Mouse (Mus musculus): Measurements from ENCODE around the gene Ankrd65. TPM values are rescaled to one million over a fixed set of nuclear protein-coding genes. Genes with fewer than 3 reads are reported as not detected.

Gene Ankrd65
- polyA plus RNA-seq, 1 experiment from 2014 or later, result 0.32 TPM

DNA sequence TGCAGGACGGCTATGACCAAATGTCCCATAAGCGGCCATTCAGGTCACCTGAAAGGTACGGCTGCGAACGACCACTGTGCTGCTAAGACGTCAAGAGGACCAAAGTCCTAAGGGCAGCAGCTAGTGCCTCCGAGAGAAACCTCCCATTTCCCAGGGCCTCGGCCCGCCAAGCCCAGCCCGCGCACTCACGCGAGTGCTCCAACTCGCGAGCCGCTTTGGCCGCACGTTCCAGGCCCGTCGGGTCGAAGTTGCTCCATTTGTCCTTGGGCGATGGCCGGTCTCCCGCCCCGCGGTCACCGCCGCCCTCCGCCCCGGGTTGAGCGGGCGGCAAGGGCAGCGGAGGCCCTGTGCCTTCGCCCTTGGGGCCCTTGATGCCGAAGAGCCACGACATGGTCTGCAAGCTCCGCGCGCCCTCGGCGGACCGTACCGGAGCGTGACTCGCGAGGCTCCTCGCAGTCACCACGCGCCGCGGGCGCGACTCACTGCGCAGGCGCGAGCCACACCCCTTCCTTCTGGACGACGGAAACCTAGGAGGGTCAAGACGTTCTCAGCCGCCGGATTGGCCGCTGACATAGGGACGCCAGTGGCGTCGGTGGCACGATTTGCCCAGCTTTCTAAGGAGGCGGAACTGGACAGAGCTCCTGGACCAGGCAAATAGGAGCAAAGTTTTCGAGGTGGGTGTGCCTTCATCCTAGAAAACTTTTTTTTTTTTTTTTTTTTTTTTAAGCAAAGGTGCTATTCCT lies 29.5 kb upstream of the Ankrd65 start, which contains the start of gene Atad3a:
Gene Atad3a (minus strand): TSS at position 481 of the 743 bp plus-strand sequence.
- no peaks in the 10 kb centered on the region for H3K27me3 ChIP-seq (ENCODE audit: insufficient read depth, low read length)
- peak within 1 kb of the TSS; percentile 85 for H3K4me3 ChIP-seq (ENCODE audit: low read length)
- H3K36me3 ChIP-seq (ENCODE audit: insufficient read depth, low read length), result peaks cover 16% of the 10 kb centered on the region
- peak; percentile 98 for ATAC-seq (ENCODE audit: low FRiP score, low TSS enrichment)
- H3K27ac ChIP-seq (ENCODE audit: low read length), result peak within 1 kb of the TSS; percentile 64
- WGBS, result under 1% methylated on average over 65 of the region's 68 CpGs
- peak within 1 kb of the TSS; percentile 85 for H3K9ac ChIP-seq (replicated peaks; ENCODE audit: low read length)
- peak within 1 kb of the TSS; percentile 87 for H3K4me2 ChIP-seq (replicated peaks; ENCODE audit: low read depth, low read length)
- peaks cover 23% of the 10 kb centered on the region for H3K4me1 ChIP-seq (ENCODE audit: insufficient read depth, low read length)
- H3K9me3 ChIP-seq (ENCODE audit: low read length), result no peaks in the 10 kb centered on the region

DNA sequence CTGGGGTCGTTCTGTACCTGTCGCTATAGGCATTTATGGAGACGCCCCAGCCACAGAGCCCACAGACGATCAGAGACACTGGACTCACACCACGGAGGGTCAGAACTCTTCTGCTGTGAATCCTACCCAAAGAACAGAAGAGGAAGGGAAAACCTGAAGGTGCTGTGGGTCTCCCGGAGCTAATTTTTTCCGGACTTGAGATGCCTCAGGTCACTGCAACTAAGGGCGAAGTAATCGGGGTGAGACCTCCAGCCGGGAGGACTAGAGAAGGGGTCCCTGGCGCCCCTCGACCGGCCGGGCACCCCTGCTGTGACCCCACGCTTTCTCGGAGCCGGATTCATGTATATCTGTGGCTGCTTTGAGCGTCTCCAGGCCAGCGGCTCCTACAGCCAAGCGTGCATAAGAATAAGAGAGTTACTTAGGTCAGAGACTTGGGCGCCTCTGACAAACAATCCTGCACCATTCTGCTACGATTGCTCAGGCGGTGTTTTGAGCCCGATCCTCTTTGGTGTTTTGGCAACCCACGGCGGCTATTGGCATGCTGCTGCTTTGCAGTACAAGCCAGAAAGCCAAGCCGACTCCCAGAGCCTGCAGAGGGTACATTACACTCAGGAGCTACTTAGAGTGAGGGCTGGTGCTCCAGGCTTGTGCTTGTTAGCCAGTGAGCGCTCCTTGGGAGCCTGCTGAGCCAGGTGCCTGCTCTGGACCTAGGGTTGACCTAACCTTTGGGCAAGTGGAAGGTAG lies 28.7 kb upstream of the Ankrd65 start:
- peak overlapping the region; percentile 85 for H3K4me3 ChIP-seq (ENCODE audit: low read length)
- ATAC-seq (ENCODE audit: low FRiP score, low TSS enrichment), result no peak
- peak overlapping the region; percentile 85 for H3K9ac ChIP-seq (replicated peaks; ENCODE audit: low read length)
- H3K4me1 ChIP-seq (ENCODE audit: insufficient read depth, low read length), result peaks cover 23% of the 10 kb centered on the region
- H3K36me3 ChIP-seq (ENCODE audit: insufficient read depth, low read length), result peaks cover 8% of the 10 kb centered on the region; the same call in 1 of the 2 replicates
- WGBS, result 2% methylated on average over 28 of the region's 28 CpGs
- peak overlapping the region; percentile 64 for H3K27ac ChIP-seq (ENCODE audit: low read length)
- no peaks in the 10 kb centered on the region for H3K9me3 ChIP-seq (ENCODE audit: low read length)
- no peaks in the 10 kb centered on the region for H3K27me3 ChIP-seq (ENCODE audit: insufficient read depth, low read length)
- H3K4me2 ChIP-seq (replicated peaks; ENCODE audit: low read depth, low read length), result peak overlapping the region; percentile 87

DNA sequence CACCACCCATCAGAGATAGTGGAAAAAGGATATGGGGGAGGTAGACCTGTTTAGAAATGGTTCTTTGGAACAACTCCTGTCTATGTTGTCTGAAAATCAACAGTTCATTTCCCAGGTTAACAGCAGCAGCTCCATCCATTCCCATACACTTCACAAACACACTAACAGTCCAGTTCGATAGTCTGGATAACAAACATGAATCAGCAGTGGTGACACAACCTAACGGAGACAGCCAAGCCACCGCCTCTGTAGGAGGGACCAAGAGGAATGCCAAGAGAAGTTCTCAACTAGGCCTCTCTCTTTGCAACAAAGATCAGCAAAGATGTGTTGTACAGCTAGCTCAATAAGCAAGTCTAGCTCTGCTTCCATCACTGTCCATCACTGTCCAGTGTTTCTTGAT lies 27.9 kb upstream of the Ankrd65 start:
- WGBS, result 87% methylated on average over 3 of the region's 3 CpGs
- Histone ChIP-seq H3K4me2 (replicated peaks; ENCODE audit: low read depth, low read length) (no peak overlapping the region), H3K4me1 (ENCODE audit: insufficient read depth, low read length) (peaks cover 23% of the 10 kb centered on the region)

DNA sequence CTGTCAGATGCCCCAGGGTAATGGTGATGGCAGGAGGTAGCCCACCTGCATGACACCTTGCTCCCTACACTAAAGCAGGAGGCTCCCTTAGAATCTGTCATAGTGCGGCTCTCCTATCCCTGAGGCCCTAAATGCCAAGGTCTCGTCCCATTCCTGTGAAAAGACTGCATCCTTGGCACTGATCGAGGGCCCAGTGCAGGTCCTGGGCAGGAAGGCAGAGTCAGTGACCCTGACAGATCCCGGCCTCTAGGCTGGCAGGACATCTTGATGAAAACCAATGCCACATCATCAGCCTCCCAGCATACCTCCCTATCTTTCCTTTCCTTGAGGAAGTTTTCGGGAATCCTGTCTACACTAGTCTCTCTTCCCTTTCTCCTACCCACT lies 20.8 kb upstream of the Ankrd65 start:
- H3K27ac ChIP-seq (ENCODE audit: low read length), result no peak overlapping the region
- H3K9me3 ChIP-seq (ENCODE audit: low read length), result no peaks in the 10 kb centered on the region
- 54% methylated on average over 5 of the region's 5 CpGs for WGBS
- H3K4me1 ChIP-seq (ENCODE audit: insufficient read depth, low read length), result peaks cover 16% of the 10 kb centered on the region
- peak overlapping the region; percentile 53 for H3K4me3 ChIP-seq (ENCODE audit: low read length)
- H3K4me2 ChIP-seq (replicated peaks; ENCODE audit: low read depth, low read length), result peak overlapping the region; percentile 65
- peak overlapping the region; percentile 75 for H3K9ac ChIP-seq (replicated peaks; ENCODE audit: low read length)
- ATAC-seq (ENCODE audit: low FRiP score, low TSS enrichment), result no peak
- H3K36me3 ChIP-seq (ENCODE audit: insufficient read depth, low read length), result no peaks in the 10 kb centered on the region
- peaks cover 5% of the 10 kb centered on the region; the same call in 1 of the 2 replicates for H3K27me3 ChIP-seq (ENCODE audit: insufficient read depth, low read length)

More for the DNA sequence above, 27.9 kb upstream of the Ankrd65 start:
- H3K36me3 ChIP-seq (ENCODE audit: insufficient read depth, low read length), result 0 out of 2 replicates have a peak, but pooled peaks cover under 1% of the 10 kb centered on the region
- no peaks in the 10 kb centered on the region for H3K27me3 ChIP-seq (ENCODE audit: insufficient read depth, low read length)
- H3K4me3 ChIP-seq (ENCODE audit: low read length), result no peak overlapping the region
- ATAC-seq (ENCODE audit: low FRiP score, low TSS enrichment), result no peak
- H3K9ac ChIP-seq (replicated peaks; ENCODE audit: low read length), result no peak overlapping the region
- H3K9me3 ChIP-seq (ENCODE audit: low read length), result no peaks in the 10 kb centered on the region
- H3K27ac ChIP-seq (ENCODE audit: low read length), result no peak overlapping the region

DNA sequence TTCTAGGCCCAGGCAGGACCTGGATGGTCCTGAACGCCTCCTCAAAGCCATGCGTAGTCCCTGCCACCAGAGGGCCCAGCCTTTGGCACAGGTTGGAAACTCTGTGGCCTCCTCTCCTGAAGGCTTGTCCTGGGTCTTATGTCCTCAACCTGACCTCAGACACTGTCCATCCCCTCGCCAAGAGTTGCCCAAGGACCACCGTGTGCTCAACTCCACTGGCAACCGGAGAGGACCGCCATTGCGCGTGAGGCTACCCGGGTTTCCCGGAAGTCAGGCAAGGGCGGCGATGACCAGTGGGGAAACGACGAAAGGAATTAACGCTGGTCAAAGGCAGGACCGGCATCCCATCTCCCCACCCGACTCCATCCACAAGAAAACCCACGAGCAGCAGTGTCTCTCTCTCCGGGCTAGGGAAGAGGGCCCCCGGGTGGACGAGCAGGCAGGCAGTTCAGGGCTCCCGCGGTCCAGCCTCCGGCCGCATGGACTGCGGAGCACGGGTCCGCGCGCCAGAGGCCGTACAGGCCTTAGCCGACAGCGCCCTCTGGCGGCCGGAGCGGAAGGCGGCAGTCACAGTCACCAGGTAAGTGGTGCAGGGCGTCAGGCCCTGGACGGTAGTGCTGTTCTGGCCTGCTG lies 20.2 kb upstream of the Ankrd65 start:
- H3K9ac ChIP-seq (replicated peaks; ENCODE audit: low read length), result peak overlapping the region; percentile 75

DNA sequence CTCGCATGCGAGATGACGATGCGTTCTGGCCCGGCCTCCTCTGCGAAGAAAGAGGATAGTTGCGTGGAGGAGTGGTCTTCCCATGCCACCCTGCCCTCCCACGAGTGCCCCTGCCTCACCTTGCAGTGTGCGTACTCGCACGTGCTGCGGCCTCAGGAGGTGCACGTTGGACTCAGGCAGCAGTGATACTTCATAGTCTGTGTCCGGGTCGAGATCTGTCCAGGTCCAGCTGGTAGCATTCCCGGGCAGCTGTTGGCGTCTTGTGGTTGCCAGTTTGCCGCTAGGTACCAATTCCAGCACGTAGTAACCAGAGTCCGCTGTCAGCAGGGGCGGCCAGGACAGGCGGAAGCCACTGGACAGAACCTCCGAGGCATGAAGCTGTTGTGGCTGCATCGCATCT lies 19.6 kb upstream of the Ankrd65 start:
- H3K36me3 ChIP-seq (ENCODE audit: insufficient read depth, low read length), result no peaks in the 10 kb centered on the region
- peak; percentile 14 for ATAC-seq (ENCODE audit: low FRiP score, low TSS enrichment)
- H3K4me3 ChIP-seq (ENCODE audit: low read length), result peak overlapping the region; percentile 53
- H3K4me1 ChIP-seq (ENCODE audit: insufficient read depth, low read length), result peaks cover 26% of the 10 kb centered on the region
- WGBS, result 36% methylated on average over 24 of the region's 24 CpGs
- H3K9ac ChIP-seq (replicated peaks; ENCODE audit: low read length), result peak overlapping the region; percentile 75
- peaks cover 5% of the 10 kb centered on the region; the same call in 1 of the 2 replicates for H3K27me3 ChIP-seq (ENCODE audit: insufficient read depth, low read length)
- H3K9me3 ChIP-seq (ENCODE audit: low read length), result no peaks in the 10 kb centered on the region
- peak overlapping the region; percentile 65 for H3K4me2 ChIP-seq (replicated peaks; ENCODE audit: low read depth, low read length)
- no peak overlapping the region for H3K27ac ChIP-seq (ENCODE audit: low read length)

More for the DNA sequence above, 20.2 kb upstream of the Ankrd65 start:
- Histone ChIP-seq H3K27me3 (ENCODE audit: insufficient read depth, low read length) (peaks cover 5% of the 10 kb centered on the region; the same call in 1 of the 2 replicates), H3K4me1 (ENCODE audit: insufficient read depth, low read length) (peaks cover 21% of the 10 kb centered on the region), H3K4me2 (replicated peaks; ENCODE audit: low read depth, low read length) (peak overlapping the region; percentile 65), H3K27ac (ENCODE audit: low read length) (peak overlapping the region; percentile 48), H3K36me3 (ENCODE audit: insufficient read depth, low read length) (no peaks in the 10 kb centered on the region), H3K4me3 (ENCODE audit: low read length) (peak overlapping the region; percentile 53), H3K9me3 (ENCODE audit: low read length) (no peaks in the 10 kb centered on the region)
- WGBS, result under 1% methylated on average over 39 of the region's 39 CpGs
- ATAC-seq (ENCODE audit: low FRiP score, low TSS enrichment), result peak; percentile 89

DNA sequence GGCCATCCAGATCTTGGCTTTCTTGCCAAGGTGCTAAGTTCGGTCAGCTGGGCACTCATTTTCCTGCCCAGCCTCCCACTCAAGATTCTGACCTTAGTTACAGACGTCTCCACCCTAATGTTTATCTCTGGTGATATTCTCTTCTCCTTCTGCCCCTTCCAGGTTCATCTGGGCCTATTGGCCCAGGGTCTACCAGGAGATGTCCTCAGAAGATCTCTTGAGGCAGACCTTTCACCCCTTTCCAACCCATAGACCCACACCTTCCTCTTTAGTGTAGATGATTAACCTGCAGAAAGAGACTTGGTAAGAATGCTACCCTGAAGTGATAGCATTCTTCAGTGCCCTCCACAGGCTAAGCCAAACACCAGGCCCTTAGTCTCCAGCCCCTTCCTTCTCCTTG lies 18.5 kb upstream of the Ankrd65 start:
- Histone ChIP-seq H3K27me3 (ENCODE audit: insufficient read depth, low read length) (peaks cover 5% of the 10 kb centered on the region; the same call in 1 of the 2 replicates), H3K4me2 (replicated peaks; ENCODE audit: low read depth, low read length) (no peak overlapping the region), H3K27ac (ENCODE audit: low read length) (no peak overlapping the region), H3K36me3 (ENCODE audit: insufficient read depth, low read length) (no peaks in the 10 kb centered on the region), H3K4me3 (ENCODE audit: low read length) (no peak overlapping the region), H3K9ac (replicated peaks; ENCODE audit: low read length) (no peak overlapping the region), H3K4me1 (ENCODE audit: insufficient read depth, low read length) (peaks cover 29% of the 10 kb centered on the region), H3K9me3 (ENCODE audit: low read length) (no peaks in the 10 kb centered on the region)
- ATAC-seq (ENCODE audit: low FRiP score, low TSS enrichment), result no peak
- WGBS, result 64% methylated on average over 2 of the region's 2 CpGs

DNA sequence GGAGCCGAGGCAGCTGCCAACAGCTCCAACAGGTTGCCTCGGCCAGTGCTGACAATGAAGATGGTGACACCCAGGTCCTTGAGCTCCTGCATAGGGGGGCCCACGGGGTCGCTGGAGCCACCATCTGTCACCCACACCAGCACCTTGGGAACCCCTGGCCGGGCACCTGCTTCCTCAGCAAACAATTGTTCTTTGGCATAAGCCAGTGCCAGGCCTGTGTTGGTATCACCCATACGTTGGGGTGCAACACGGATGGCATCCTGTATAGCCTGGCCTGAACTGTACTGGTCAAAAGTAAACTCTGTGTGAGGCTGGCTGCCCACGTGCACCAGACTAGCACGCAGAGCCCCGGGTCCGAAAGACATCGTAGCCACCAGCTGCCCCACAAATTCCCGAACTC lies 17.5 kb upstream of the Ankrd65 start:
- Histone ChIP-seq H3K4me1 (ENCODE audit: insufficient read depth, low read length) (peaks cover 32% of the 10 kb centered on the region), H3K9ac (replicated peaks; ENCODE audit: low read length) (no peak overlapping the region), H3K4me3 (ENCODE audit: low read length) (no peak overlapping the region), H3K36me3 (ENCODE audit: insufficient read depth, low read length) (no peaks in the 10 kb centered on the region), H3K9me3 (ENCODE audit: low read length) (no peaks in the 10 kb centered on the region), H3K27ac (ENCODE audit: low read length) (no peak overlapping the region), H3K4me2 (replicated peaks; ENCODE audit: low read depth, low read length) (no peak overlapping the region), H3K27me3 (ENCODE audit: insufficient read depth, low read length) (peaks cover 5% of the 10 kb centered on the region; the same call in 1 of the 2 replicates)
- ATAC-seq (ENCODE audit: low FRiP score, low TSS enrichment), result no peak
- 87% methylated on average over 13 of the region's 13 CpGs for WGBS

DNA sequence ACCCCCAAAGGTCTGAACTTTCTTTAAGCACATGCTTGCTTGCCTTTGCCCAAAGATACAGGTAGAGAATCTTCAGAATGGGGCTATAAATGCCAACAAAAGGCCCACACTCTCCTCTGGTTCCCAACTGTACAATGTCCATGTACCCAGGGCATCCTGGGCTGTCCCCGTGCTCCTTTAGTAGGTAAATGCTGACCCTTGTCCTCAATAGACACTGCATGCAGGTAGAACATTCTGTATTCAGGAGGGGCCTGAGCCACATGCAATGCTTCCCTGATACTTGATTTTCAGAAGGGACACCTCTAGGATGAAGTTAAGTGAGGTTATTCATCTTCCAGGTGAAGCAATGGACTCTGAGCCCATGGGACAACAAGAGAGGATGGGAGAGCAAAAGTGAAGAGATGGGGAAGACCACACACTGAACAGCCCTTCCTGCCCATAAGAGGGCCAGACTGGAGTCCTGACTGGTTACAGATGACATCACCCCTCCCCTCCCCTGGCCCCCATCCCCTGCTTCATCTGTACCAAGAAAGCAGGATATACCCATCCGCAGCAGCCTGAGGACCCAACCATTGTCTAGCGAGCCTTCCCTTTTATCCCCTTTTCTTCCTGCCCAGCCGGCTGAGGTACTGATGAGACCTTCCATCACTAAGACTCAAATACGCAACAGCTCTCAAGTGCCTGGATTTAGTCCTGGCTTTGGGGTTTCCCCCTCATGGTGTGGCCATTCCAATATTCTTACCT lies 16.7 kb upstream of the Ankrd65 start:
- Histone ChIP-seq H3K9me3 (ENCODE audit: low read length) (no peaks in the 10 kb centered on the region), H3K4me1 (ENCODE audit: insufficient read depth, low read length) (peaks cover 32% of the 10 kb centered on the region)

More for the DNA sequence above, 16.7 kb upstream of the Ankrd65 start:
- no peak overlapping the region for H3K9ac ChIP-seq (replicated peaks; ENCODE audit: low read length)
- no peaks in the 10 kb centered on the region for H3K36me3 ChIP-seq (ENCODE audit: insufficient read depth, low read length)
- H3K27ac ChIP-seq (ENCODE audit: low read length), result no peak overlapping the region
- H3K27me3 ChIP-seq (ENCODE audit: insufficient read depth, low read length), result peaks cover 5% of the 10 kb centered on the region; the same call in 1 of the 2 replicates
- no peak for ATAC-seq (ENCODE audit: low FRiP score, low TSS enrichment)
- peak overlapping the region; percentile 79 for H3K4me2 ChIP-seq (replicated peaks; ENCODE audit: low read depth, low read length)
- H3K4me3 ChIP-seq (ENCODE audit: low read length), result peak overlapping the region; percentile 44
- WGBS, result 41% methylated on average over 5 of the region's 5 CpGs

Measured in kidney, embryonic 16.5 days (tissue).